Mouse (Mus musculus) limb, embryonic 15.5 days (tissue): ENCODE data around the gene D630039A03Rik. TPM values are rescaled to one million over a fixed set of nuclear protein-coding genes. Genes with fewer than 3 reads are reported as not detected.

ENCODE experiments used
- ATAC-seq: fragments of 200-750 bp; cut with Nextera tagmentation; 2 replicates; pipeline ENCODE4 v1.8.0; 2017; ENCODE audit warnings: low read depth, moderate TSS enrichment; ENCODE audit not compliant: insufficient number of reproducible peaks, low FRiP score, low TSS enrichment
- H3K27ac ChIP-seq: fragments of 300-500 bp; sonication (generic); 2 replicates; pipeline ENCODE4 v1.5.1; 2015; ENCODE audit warnings: moderate library complexity, mild to moderate bottlenecking, inconsistent platforms
- H3K27me3 ChIP-seq: fragments of 300-500 bp; sonication (generic); 2 replicates; pipeline ENCODE4 v1.6.1; 2015; ENCODE audit warnings: inconsistent platforms
- H3K36me3 ChIP-seq: fragments of 300-500 bp; sonication (generic); 2 replicates; pipeline ENCODE4 v1.6.1; 2015; ENCODE audit warnings: inconsistent platforms
- H3K4me1 ChIP-seq: fragments of 300-500 bp; sonication (generic); 2 replicates; pipeline ENCODE4 v1.6.1; 2015; ENCODE audit warnings: inconsistent platforms
- H3K4me2 ChIP-seq: fragments of 300-500 bp; sonication (generic); 2 replicates; pipeline ENCODE4 v1.6.1; 2015; ENCODE audit warnings: mild to moderate bottlenecking, inconsistent platforms
- H3K4me3 ChIP-seq: fragments of 300-500 bp; sonication (generic); 2 replicates; pipeline ENCODE4 v1.5.1; 2015; ENCODE audit warnings: mild to moderate bottlenecking, inconsistent platforms
- H3K9ac ChIP-seq: fragments of 300-500 bp; sonication (generic); 2 replicates; pipeline ENCODE4 v1.6.1; 2015; ENCODE audit warnings: inconsistent platforms
- H3K9me3 ChIP-seq: fragments of 300-500 bp; sonication (generic); 2 replicates; pipeline ENCODE4 v1.6.1; 2016; ENCODE audit warnings: inconsistent platforms
- WGBS: fragments of 180-500 bp; shearing (Covaris S2); methylation state at CpG from one replicate; pipeline ENCODE4 v1.1.7; 2015; 5-methylcytosine and 5-hydroxymethylcytosine counted together
- polyA plus RNA-seq: library from polyadenylated mRNA; unstranded; fragments of >200 nt; fragmentation: Nextera tagmentation; extraction: Ambion mirVana; gene quantifications from 2 replicates; pipeline ENCODE4 v1.2.1, GENCODE M21; 2015

The D630039A03Rik gene
- polyA plus RNA-seq, 1 experiment from 2014 or later = 0.12 TPM

DNA sequence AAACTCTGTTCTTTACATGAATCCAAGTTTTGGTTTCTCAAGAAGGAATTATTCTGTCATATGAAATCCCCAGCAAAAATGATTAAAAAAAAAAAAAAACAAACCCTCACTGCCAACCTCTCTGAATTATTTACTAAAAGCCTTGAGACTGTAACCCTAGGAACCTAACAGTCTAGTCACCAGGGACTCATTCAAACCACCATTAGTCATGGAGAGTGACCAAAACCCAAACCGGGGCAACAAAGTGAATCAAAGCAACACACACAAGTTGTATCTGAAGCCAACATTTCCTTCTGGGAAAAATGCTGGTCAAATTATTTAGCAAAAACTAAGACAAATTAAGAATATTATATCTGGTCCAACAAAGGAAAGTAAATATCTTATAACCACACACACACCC, 36.8 kb upstream of the D630039A03Rik start:
- Histone ChIP-seq H3K9me3 (no peaks in the 10 kb centered on the region), H3K4me1 (peaks cover 20% of the 10 kb centered on the region), H3K27ac (no peak overlapping the region), H3K27me3 (no peaks in the 10 kb centered on the region), H3K4me2 (no peak overlapping the region), H3K36me3 (peaks cover 41% of the 10 kb centered on the region), H3K4me3 (no peak overlapping the region), H3K9ac (no peak overlapping the region)
- WGBS = 77% methylated on average over 1 of the region's 1 CpGs
- ATAC-seq = no peak

DNA sequence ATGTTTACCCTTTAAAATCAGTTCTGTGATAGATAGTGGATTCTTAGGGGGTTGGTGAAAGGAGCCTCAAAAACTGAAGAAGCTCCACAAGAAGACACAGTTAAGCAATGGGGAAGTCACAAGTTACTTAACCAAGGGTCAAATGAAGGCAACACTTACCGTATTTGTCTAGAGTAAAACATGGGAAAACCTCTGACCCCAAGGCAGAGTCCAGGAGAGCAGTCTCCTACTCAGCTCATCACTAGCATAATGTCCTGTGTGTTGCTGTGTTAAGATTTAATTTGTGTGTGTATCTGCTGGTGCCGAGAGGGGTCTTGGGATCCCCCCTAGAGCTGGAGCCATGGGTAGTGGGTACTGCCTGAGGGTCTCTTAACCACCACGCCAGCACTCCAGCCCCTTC, 36.3 kb upstream of the D630039A03Rik start:
- no peak overlapping the region for H3K4me2 ChIP-seq
- peaks cover 46% of the 10 kb centered on the region for H3K36me3 ChIP-seq
- peaks cover 16% of the 10 kb centered on the region for H3K4me1 ChIP-seq
- H3K27ac ChIP-seq = no peak overlapping the region
- WGBS = 91% methylated on average over 3 of the region's 3 CpGs
- H3K4me3 ChIP-seq = no peak overlapping the region
- H3K9ac ChIP-seq = no peak overlapping the region
- ATAC-seq = no peak
- H3K9me3 ChIP-seq = no peaks in the 10 kb centered on the region
- H3K27me3 ChIP-seq = no peaks in the 10 kb centered on the region

GRCm38 (mm10) chr4:57949866-57950265, 33.8 kb upstream of the D630039A03Rik start:
- Histone ChIP-seq H3K4me1 (peaks cover 5% of the 10 kb centered on the region; the same call in 1 of the 2 replicates), H3K36me3 (peaks cover 66% of the 10 kb centered on the region), H3K4me2 (no peak overlapping the region), H3K27ac (no peak overlapping the region), H3K9me3 (no peaks in the 10 kb centered on the region), H3K27me3 (no peaks in the 10 kb centered on the region), H3K4me3 (no peak overlapping the region), H3K9ac (no peak overlapping the region)
- 95% methylated on average over 6 of the region's 6 CpGs for WGBS
- ATAC-seq = no peak

- ATAC-seq = no peak
- WGBS = 89% methylated on average over 4 of the region's 4 CpGs
- H3K9ac ChIP-seq = no peak overlapping the region
Measured at GRCm38 (mm10) chr4:57947476-57947875, 31.4 kb upstream of the D630039A03Rik start.

DNA sequence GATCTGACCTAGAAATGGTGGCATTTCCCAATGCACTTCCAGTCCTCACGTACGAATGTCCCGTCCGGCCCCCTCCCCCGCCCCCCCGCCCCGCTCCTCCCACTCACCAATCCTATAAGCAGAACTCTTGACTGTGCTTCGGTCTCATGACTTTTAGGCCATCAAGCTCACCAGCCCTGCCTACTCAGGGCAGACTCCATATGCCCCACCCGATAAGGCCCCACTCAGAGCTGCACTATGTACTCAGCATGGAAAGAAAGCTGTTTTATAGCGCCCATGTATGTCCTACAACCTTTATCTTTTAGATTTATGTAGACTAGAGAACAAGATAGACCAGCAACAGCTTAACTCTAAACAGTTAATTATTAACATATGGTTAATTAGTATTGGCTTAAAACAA, 30.9 kb upstream of the D630039A03Rik start:
- Histone ChIP-seq H3K4me1 (no peaks in the 10 kb centered on the region), H3K9ac (no peak overlapping the region), H3K36me3 (peaks cover 91% of the 10 kb centered on the region), H3K27ac (no peak overlapping the region), H3K4me3 (no peak overlapping the region), H3K4me2 (no peak overlapping the region), H3K9me3 (no peaks in the 10 kb centered on the region), H3K27me3 (no peaks in the 10 kb centered on the region)
- no peak for ATAC-seq
- 79% methylated on average over 10 of the region's 10 CpGs for WGBS

More at GRCm38 (mm10) chr4:57947476-57947875, 31.4 kb upstream of the D630039A03Rik start:
- no peak overlapping the region for H3K4me3 ChIP-seq
- H3K27me3 ChIP-seq = no peaks in the 10 kb centered on the region
- no peaks in the 10 kb centered on the region for H3K4me1 ChIP-seq
- no peaks in the 10 kb centered on the region for H3K9me3 ChIP-seq
- peaks cover 87% of the 10 kb centered on the region for H3K36me3 ChIP-seq
- H3K27ac ChIP-seq = no peak overlapping the region
- H3K4me2 ChIP-seq = no peak overlapping the region

GRCm38 (mm10) chr4:57942892-57943291, 26.8 kb upstream of the D630039A03Rik start:
- H3K36me3 ChIP-seq = peaks cover 52% of the 10 kb centered on the region
- no peaks in the 10 kb centered on the region for H3K4me1 ChIP-seq
- H3K4me3 ChIP-seq = no peak overlapping the region
- no peak overlapping the region for H3K27ac ChIP-seq
- no peak overlapping the region for H3K9ac ChIP-seq
- no peak overlapping the region for H3K4me2 ChIP-seq
- H3K9me3 ChIP-seq = no peaks in the 10 kb centered on the region
- ATAC-seq = no peak
- no peaks in the 10 kb centered on the region for H3K27me3 ChIP-seq
- WGBS = 85% methylated on average over 2 of the region's 2 CpGs

- Histone ChIP-seq H3K9ac (no peak overlapping the region), H3K27ac (no peak overlapping the region), H3K36me3 (peaks cover 35% of the 10 kb centered on the region), H3K9me3 (no peaks in the 10 kb centered on the region), H3K4me1 (no peaks in the 10 kb centered on the region), H3K4me2 (no peak overlapping the region), H3K4me3 (no peak overlapping the region), H3K27me3 (no peaks in the 10 kb centered on the region)
- ATAC-seq = no peak
- WGBS = 87% methylated on average over 4 of the region's 4 CpGs
Measured at GRCm38 (mm10) chr4:57940631-57941030, 24.5 kb upstream of the D630039A03Rik start.

DNA sequence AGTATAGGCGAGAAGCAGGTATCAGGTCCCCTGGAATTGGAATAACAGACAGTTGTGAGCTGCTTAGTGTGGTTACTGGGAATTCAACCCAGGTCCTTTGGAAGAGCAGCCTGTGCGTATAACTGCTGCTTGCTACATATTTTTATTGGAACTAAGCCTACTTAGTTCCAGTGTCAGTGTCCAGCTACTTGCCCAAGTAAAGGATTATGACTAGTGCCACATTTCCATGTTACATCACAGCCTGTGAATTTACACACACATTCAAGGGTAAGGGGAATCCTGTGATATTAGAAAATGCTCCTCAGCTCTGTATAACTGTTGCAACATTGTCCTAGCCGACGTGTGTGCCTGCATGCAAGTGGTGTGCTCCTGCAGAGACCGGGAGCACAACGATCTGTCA, 21.2 kb upstream of the D630039A03Rik start:
- Histone ChIP-seq H3K36me3 (peaks cover 4% of the 10 kb centered on the region; the same call in 1 of the 2 replicates), H3K4me3 (no peak overlapping the region), H3K4me2 (no peak overlapping the region), H3K4me1 (no peaks in the 10 kb centered on the region), H3K9ac (no peak overlapping the region), H3K27ac (no peak overlapping the region), H3K9me3 (no peaks in the 10 kb centered on the region), H3K27me3 (no peaks in the 10 kb centered on the region)
- WGBS = 71% methylated on average over 6 of the region's 6 CpGs
- no peak for ATAC-seq

DNA sequence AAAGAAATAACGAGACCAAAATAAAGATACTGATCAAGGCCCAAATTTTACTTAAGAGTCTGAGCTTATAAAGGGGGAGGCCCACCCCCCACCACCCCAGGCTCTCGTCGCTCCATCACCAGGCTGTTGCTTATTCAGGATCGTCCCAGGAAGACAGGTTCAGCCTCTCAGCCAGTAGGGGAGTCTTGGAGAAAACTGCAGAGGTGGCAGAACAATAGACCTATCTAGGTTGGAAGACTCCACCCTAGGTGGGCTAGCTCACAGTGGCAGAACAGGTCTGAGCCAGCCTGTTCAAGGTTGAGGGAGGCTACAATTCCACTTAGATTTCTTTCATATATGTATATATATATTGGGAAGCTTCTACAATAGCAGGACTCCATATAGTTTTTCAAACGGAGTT, 18.1 kb upstream of the D630039A03Rik start:
- no peaks in the 10 kb centered on the region for H3K36me3 ChIP-seq
- H3K4me1 ChIP-seq = no peaks in the 10 kb centered on the region
- no peaks in the 10 kb centered on the region for H3K27me3 ChIP-seq
- no peak for ATAC-seq
- WGBS = 65% methylated on average over 5 of the region's 5 CpGs
- no peak overlapping the region for H3K27ac ChIP-seq
- H3K9me3 ChIP-seq = no peaks in the 10 kb centered on the region
- H3K4me2 ChIP-seq = no peak overlapping the region
- no peak overlapping the region for H3K4me3 ChIP-seq
- H3K9ac ChIP-seq = no peak overlapping the region

- H3K36me3 ChIP-seq = no peaks in the 10 kb centered on the region
- 73% methylated on average over 5 of the region's 5 CpGs for WGBS
- H3K27ac ChIP-seq = no peak overlapping the region
- no peaks in the 10 kb centered on the region for H3K27me3 ChIP-seq
- no peak for ATAC-seq
- no peak overlapping the region for H3K4me2 ChIP-seq
- no peaks in the 10 kb centered on the region for H3K9me3 ChIP-seq
- H3K9ac ChIP-seq = no peak overlapping the region
- no peak overlapping the region for H3K4me3 ChIP-seq
- no peaks in the 10 kb centered on the region for H3K4me1 ChIP-seq
Measured at GRCm38 (mm10) chr4:57930559-57931170, 14.6 kb upstream of the D630039A03Rik start.

- Histone ChIP-seq H3K9me3 (no peaks in the 10 kb centered on the region), H3K9ac (no peak overlapping the region), H3K4me1 (0 out of 2 replicates have a peak, but pooled peaks cover 4% of the 10 kb centered on the region), H3K36me3 (no peaks in the 10 kb centered on the region), H3K27me3 (no peaks in the 10 kb centered on the region), H3K4me3 (no peak overlapping the region), H3K27ac (no peak overlapping the region), H3K4me2 (no peak overlapping the region)
- ATAC-seq = no peak
- WGBS = 24% methylated on average over 3 of the region's 3 CpGs
Measured at GRCm38 (mm10) chr4:57927464-57928205, 11.5 kb upstream of the D630039A03Rik start.

DNA sequence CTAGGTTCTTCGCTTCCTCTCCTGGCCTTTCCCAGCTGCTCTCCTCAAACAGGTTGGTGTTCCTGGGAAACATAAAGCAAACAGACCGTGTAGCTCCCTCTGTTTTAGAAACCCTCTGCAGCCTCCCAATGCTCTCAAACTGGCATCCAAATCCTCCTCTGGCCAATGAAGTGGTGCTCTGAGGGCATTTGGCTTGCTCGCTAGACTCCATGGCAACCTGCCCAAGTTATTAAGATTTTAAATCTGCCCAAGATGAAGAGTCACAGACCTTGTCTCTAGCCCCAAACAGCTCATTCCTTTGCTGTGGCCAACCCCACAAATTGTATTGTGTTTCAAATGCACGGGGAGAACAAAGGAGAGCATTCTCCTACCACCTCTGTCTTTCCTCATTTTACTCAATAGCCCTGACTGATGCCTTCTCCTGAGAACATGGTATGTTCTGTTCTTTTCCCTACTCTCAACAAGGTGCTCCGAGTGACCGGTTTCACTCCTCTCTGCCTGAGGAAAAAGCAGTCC, 8.5 kb upstream of the D630039A03Rik start:
- no peak overlapping the region for H3K4me2 ChIP-seq
- no peaks in the 10 kb centered on the region for H3K36me3 ChIP-seq
- peaks cover 8% of the 10 kb centered on the region for H3K4me1 ChIP-seq
- no peak overlapping the region for H3K27ac ChIP-seq
- H3K27me3 ChIP-seq = no peaks in the 10 kb centered on the region
- no peak overlapping the region for H3K4me3 ChIP-seq
- no peaks in the 10 kb centered on the region for H3K9me3 ChIP-seq
- H3K9ac ChIP-seq = no peak overlapping the region
- no peak for ATAC-seq
- 63% methylated on average over 6 of the region's 6 CpGs for WGBS
